Mouse (Mus musculus) bone marrow macrophage, adult 2 months (primary cell): ENCODE data around the gene Dnah8. TPM values are rescaled to one million over a fixed set of nuclear protein-coding genes. Genes with fewer than 3 reads are reported as not detected.

ENCODE experiments used
- H3K27ac ChIP-seq: 2 replicates; pipeline ENCODE4 v1.5.1; 2012; ENCODE audit warnings: low read depth, low read length; ENCODE audit not compliant: insufficient read depth
- H3K4me1 ChIP-seq: 2 replicates; pipeline ENCODE4 v1.6.1; 2012; ENCODE audit warnings: low read length; ENCODE audit not compliant: control insufficient read depth, insufficient read depth
- H3K4me3 ChIP-seq: 2 replicates; pipeline ENCODE4 v1.5.1; 2012; ENCODE audit warnings: mild to moderate bottlenecking, low read length, moderate library complexity; ENCODE audit not compliant: insufficient read depth
- CTCF ChIP-seq: IDR thresholded peaks from 2 replicates; pipeline ENCODE4 v1.5.1; 2012; ENCODE audit warnings: low read depth, mild to moderate bottlenecking, low read length, moderate library complexity
- POLR2A ChIP-seq: IDR thresholded peaks from 2 replicates; pipeline ENCODE4 v1.6.1; 2012; ENCODE audit warnings: mild to moderate bottlenecking, low read depth, low read length, borderline replicate concordance
- polyA plus RNA-seq: library from polyadenylated mRNA; stranded (reverse); fragments of >200 nt; gene quantifications from 2 replicates; pipeline ENCODE4 v1.2.4, GENCODE M21; 2012; ENCODE audit not compliant: missing spikeins, insufficient read depth, insufficient read length

The Dnah8 gene
- polyA plus RNA-seq, 1 experiment, result 0.64 TPM

GRCm38 (mm10) chr17:30657530-30658151, 33.5 kb downstream of the Dnah8 start:
- Histone ChIP-seq H3K4me3 (no peak overlapping the region), H3K27ac (no peak overlapping the region), H3K4me1 (no peaks in the 10 kb centered on the region)
- TF ChIP-seq CTCF, result no peak
- TF ChIP-seq POLR2A, result no peak

GRCm38 (mm10) chr17:30658152-30658544, 34.0 kb downstream of the Dnah8 start:
- no peaks in the 10 kb centered on the region for H3K4me1 ChIP-seq
- no peak for TF ChIP-seq CTCF
- no peak overlapping the region for H3K27ac ChIP-seq
- H3K4me3 ChIP-seq, result no peak overlapping the region

- no peak overlapping the region for H3K4me3 ChIP-seq
- H3K27ac ChIP-seq, result no peak overlapping the region
- TF ChIP-seq CTCF, result no peak
- no peak for TF ChIP-seq POLR2A
- no peaks in the 10 kb centered on the region for H3K4me1 ChIP-seq
Observed at GRCm38 (mm10) chr17:30662131-30662530, 38.0 kb downstream of the Dnah8 start.

- no peak overlapping the region for H3K27ac ChIP-seq
- TF ChIP-seq CTCF (no peak), POLR2A (no peak)
- no peaks in the 10 kb centered on the region for H3K4me1 ChIP-seq
- H3K4me3 ChIP-seq, result no peak overlapping the region
Observed at GRCm38 (mm10) chr17:30663170-30663569, 39.0 kb downstream of the Dnah8 start.

GRCm38 (mm10) chr17:30664856-30665255, 40.7 kb downstream of the Dnah8 start:
- Histone ChIP-seq H3K4me1 (no peaks in the 10 kb centered on the region), H3K4me3 (no peak overlapping the region), H3K27ac (no peak overlapping the region)
- TF ChIP-seq POLR2A, result no peak
- no peak for TF ChIP-seq CTCF

- Histone ChIP-seq H3K27ac (no peak overlapping the region), H3K4me3 (no peak overlapping the region), H3K4me1 (no peaks in the 10 kb centered on the region)
- no peak for TF ChIP-seq POLR2A
- no peak for TF ChIP-seq CTCF
Observed at GRCm38 (mm10) chr17:30672556-30672955, 48.4 kb downstream of the Dnah8 start.

GRCm38 (mm10) chr17:30673023-30673422, 48.9 kb downstream of the Dnah8 start:
- no peak overlapping the region for H3K4me3 ChIP-seq
- TF ChIP-seq CTCF (no peak), POLR2A (no peak)
- no peaks in the 10 kb centered on the region for H3K4me1 ChIP-seq
- H3K27ac ChIP-seq, result no peak overlapping the region

- Histone ChIP-seq H3K4me1 (no peaks in the 10 kb centered on the region), H3K4me3 (no peak overlapping the region), H3K27ac (no peak overlapping the region)
- TF ChIP-seq POLR2A (no peak), CTCF (no peak)
Observed at GRCm38 (mm10) chr17:30675021-30675740, 51.0 kb downstream of the Dnah8 start.

- H3K27ac ChIP-seq, result no peak overlapping the region
- no peaks in the 10 kb centered on the region for H3K4me1 ChIP-seq
- no peak overlapping the region for H3K4me3 ChIP-seq
- TF ChIP-seq POLR2A (no peak), CTCF (no peak)
Observed at GRCm38 (mm10) chr17:30678523-30678922, 54.4 kb downstream of the Dnah8 start.

GRCm38 (mm10) chr17:30679612-30680011, 55.5 kb downstream of the Dnah8 start:
- no peaks in the 10 kb centered on the region for H3K4me1 ChIP-seq
- TF ChIP-seq CTCF, result no peak
- TF ChIP-seq POLR2A, result no peak
- no peak overlapping the region for H3K4me3 ChIP-seq
- no peak overlapping the region for H3K27ac ChIP-seq

- TF ChIP-seq POLR2A (no peak), CTCF (peak; percentile 52)
- no peak overlapping the region for H3K27ac ChIP-seq
- H3K4me1 ChIP-seq, result no peaks in the 10 kb centered on the region
- no peak overlapping the region for H3K4me3 ChIP-seq
Observed at GRCm38 (mm10) chr17:30681604-30682003, 57.5 kb downstream of the Dnah8 start.
